Mouse (Mus musculus): Measurements from ENCODE around the gene Heatr3.

DNA sequence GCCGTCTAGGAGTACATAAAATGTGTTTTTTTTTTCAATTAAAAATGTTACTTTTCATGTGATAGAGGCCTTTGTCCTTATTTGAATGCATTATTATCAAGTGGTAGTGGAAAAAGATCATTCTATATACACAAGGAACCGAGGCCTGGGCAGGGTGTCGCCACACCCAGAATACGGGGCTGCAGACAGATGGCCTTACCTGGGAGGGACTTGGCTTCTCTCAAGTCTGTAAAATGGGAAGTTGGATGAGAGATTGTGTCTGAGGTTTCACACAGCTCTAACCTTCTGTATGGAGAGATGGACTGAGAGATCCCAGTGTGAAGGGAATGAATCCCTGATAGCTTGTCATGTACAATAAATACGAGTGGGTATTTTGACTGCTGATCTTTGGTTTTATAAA lies 6.4 kb downstream of the Heatr3 start:
- TF ChIP-seq GATA1 (IDR thresholded peaks at IDR 0.05; ENCODE audit: borderline replicate concordance, low read length) (no peak), FLI1 (IDR thresholded peaks at IDR 0.05; ENCODE audit: low read length) (no peak)

All from megakaryocyte, embryonic 14.5 days (primary cell).